8 mouse cellular contexts compared by ENCODE assay signal in the genomic region with DNA sequence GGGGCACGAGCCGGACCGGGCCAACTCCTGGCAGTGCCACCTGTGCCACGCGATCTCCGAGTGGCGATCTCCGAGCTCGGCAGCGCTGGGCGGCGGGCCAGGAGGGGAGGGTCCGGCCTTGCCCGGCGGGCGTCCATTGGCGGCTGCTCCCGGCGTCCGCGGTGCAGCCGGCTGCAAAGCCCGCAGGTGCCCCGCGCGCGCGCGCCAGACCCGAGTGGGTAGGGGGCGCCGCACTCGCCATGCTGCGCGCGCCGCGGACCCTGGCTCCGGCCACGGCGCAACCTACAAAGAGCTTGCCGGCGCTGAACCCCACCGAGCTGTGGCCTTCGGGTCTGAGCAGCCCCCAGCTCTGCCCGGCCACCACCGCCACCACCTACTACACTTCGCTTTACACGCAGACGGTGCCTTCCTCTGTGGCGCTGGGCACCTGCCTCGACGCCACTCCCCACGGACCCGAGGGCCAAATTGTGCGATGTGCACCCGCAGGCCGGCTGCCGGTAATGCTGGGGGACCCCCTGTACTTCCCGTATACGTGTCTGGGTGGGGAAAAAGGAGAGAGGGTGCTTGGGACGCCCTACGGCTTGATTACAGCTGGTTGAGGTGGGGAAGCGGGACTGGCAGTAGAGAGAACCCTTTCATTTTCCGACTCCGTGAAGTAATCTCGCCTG. TPM values are rescaled to one million over a fixed set of nuclear protein-coding genes. Genes with fewer than 3 reads are reported as not detected.
A peak's percentile ranks its signal among the peaks of the same experiment; 100 is the strongest.
DNase-seq lines count a peak whose midpoint lies in the region; ATAC-seq and TF ChIP-seq lines count a peak whose summit lies in the region.

No protein-coding gene starts in this region.

- ATAC-seq in heart, embryonic 11.5 days (replicated peaks; ENCODE audit: insufficient number of reproducible peaks, low FRiP score, low TSS enrichment): peak; percentile 25; the same call in 1 of the 2 replicates
- 0 out of 2 replicates have a peak, but pooled peaks have one; percentile 22 for ATAC-seq in kidney, embryonic 15.5 days (replicated peaks; ENCODE audit: low FRiP score)

- H3K4me1 ChIP-seq in bone marrow macrophage, adult 2 months (ENCODE audit: control insufficient read depth, insufficient read depth, low read length): peaks cover 39% of the 10 kb centered on the region
- H3K4me1 ChIP-seq in heart, embryonic 11.5 days (ENCODE audit: control insufficient read depth, insufficient read depth, low read length): peaks cover 35% of the 10 kb centered on the region
- peaks cover 47% of the 10 kb centered on the region for H3K4me1 ChIP-seq in kidney, embryonic 15.5 days
- peaks cover 37% of the 10 kb centered on the region; the same call in 1 of the 2 replicates for H3K4me1 ChIP-seq in spleen, adult 2 months (ENCODE audit: control insufficient read depth, insufficient read depth, insufficient read length)

- H3K27me3 ChIP-seq in heart, embryonic 11.5 days (ENCODE audit: control insufficient read depth, insufficient read depth, low read length): no peaks in the 10 kb centered on the region
- no peaks in the 10 kb centered on the region for H3K27me3 ChIP-seq in kidney, embryonic 15.5 days
- H3K27me3 ChIP-seq in spleen, adult 2 months (ENCODE audit: control insufficient read depth, insufficient read depth, low read length): no peaks in the 10 kb centered on the region

- peak; percentile 59 to 61 for DNase-seq in heart, adult 18-20 months
- DNase-seq in heart, adult 8-10 months (ENCODE audit: low spot score): no peak
- peak; percentile 74 for DNase-seq in lung, postnatal 14 days
- peak in 1 of 2 experiments; percentile 26 for DNase-seq in spleen, adult 2 months (ENCODE audit: low read depth in 1 of 2, low spot score in 2 of 2)
- DNase-seq in T-cell, adult 2 months (ENCODE audit: low spot score): no peak

- peak overlapping the region; percentile 69 for H3K27ac ChIP-seq in bone marrow macrophage, adult 2 months (ENCODE audit: insufficient read depth, low read depth, low read length)
- H3K27ac ChIP-seq in heart, embryonic 11.5 days (ENCODE audit: low read depth, low read length): peak overlapping the region; percentile 62
- peak overlapping the region; percentile 71 for H3K27ac ChIP-seq in kidney, embryonic 15.5 days
- H3K27ac ChIP-seq in spleen, adult 2 months (ENCODE audit: insufficient read depth, low read length): peak overlapping the region; percentile 88

- H3K36me3 ChIP-seq in heart, embryonic 11.5 days (ENCODE audit: control insufficient read depth, insufficient read depth, low read length): no peaks in the 10 kb centered on the region
- no peaks in the 10 kb centered on the region; the same call in 1 of the 2 replicates for H3K36me3 ChIP-seq in kidney, embryonic 15.5 days
- no peaks in the 10 kb centered on the region for H3K36me3 ChIP-seq in spleen, adult 2 months (ENCODE audit: control insufficient read depth, insufficient read depth, low read length)

- no peak for TF ChIP-seq POLR2A in bone marrow macrophage, adult 2 months (IDR thresholded peaks at IDR 0.05; ENCODE audit: borderline replicate concordance, low read depth, low read length)
- no peak for TF ChIP-seq POLR2A in spleen, adult 2 months (IDR thresholded peaks at IDR 0.05; ENCODE audit: low read depth, low read length)

- peak overlapping the region; percentile 95 for H3K4me2 ChIP-seq in heart, embryonic 11.5 days
- peak overlapping the region; percentile 98 for H3K4me2 ChIP-seq in kidney, embryonic 15.5 days

- TF ChIP-seq CTCF in bone marrow macrophage, adult 2 months (IDR thresholded peaks at IDR 0.05; ENCODE audit: low read depth, low read length): no peak
- no peak for TF ChIP-seq CTCF in spleen, adult 2 months (IDR thresholded peaks at IDR 0.05; ENCODE audit: extremely low read depth, insufficient read depth, insufficient read length, insufficient replicate concordance)

- WGBS in heart, embryonic 11.5 days (ENCODE audit: insufficient replicate concordance): 1% methylated on average over 60 of the region's 67 CpGs
- WGBS in kidney, embryonic 15.5 days: under 1% methylated on average over 61 of the region's 67 CpGs
- 1% methylated on average over 67 of the region's 67 CpGs for WGBS in spleen, adult 2 months

- H3K9me3 ChIP-seq in heart, embryonic 11.5 days (replicated peaks; ENCODE audit: control insufficient read depth, low read length): no peaks in the 10 kb centered on the region
- no peaks in the 10 kb centered on the region for H3K9me3 ChIP-seq in kidney, embryonic 15.5 days (replicated peaks)

- H3K9ac ChIP-seq in heart, embryonic 11.5 days (ENCODE audit: low read depth, low read length): peak overlapping the region; percentile 83
- H3K9ac ChIP-seq in kidney, embryonic 15.5 days: peak overlapping the region; percentile 63

- peak overlapping the region; percentile 95 for H3K4me3 ChIP-seq in bone marrow macrophage, adult 2 months (ENCODE audit: insufficient read depth, low read length)
- H3K4me3 ChIP-seq in heart, embryonic 11.5 days (ENCODE audit: low read depth, low read length): peak overlapping the region; percentile 60
- peak overlapping the region; percentile 79 for H3K4me3 ChIP-seq in kidney, embryonic 15.5 days (replicated peaks)
- H3K4me3 ChIP-seq in spleen, adult 2 months (ENCODE audit: extremely low read depth, insufficient read depth, insufficient read length): peak overlapping the region; percentile 74

RNA-seq across cellular contexts. Expression of a gene that starts 0.5 kb away (rescaled TPM):
- 1 to 10 TPM; 1.3 to 1.4 TPM for total RNA-seq in heart, adult 18-20 months (2021)
- 1 to 10 TPM in 1 of 4 experiments, under 1 TPM in 3; 0.38 to 2.1 (median 0.59) TPM for total RNA-seq in heart, adult 8-10 months (2022)
- 20.0 and 20.8 TPM in 2 replicates for polyA plus RNA-seq in bone marrow macrophage, adult 2 months (2012; ENCODE audit: insufficient read depth, insufficient read length, missing spikeins)
- polyA plus RNA-seq in heart, embryonic 11.5 days (2014; fragmentation: Nextera tagmentation; extraction: Ambion mirVana): 4.8 and 5.8 TPM in 2 replicates
- 9.7 and 10.5 TPM in 2 replicates for polyA plus RNA-seq in kidney, embryonic 15.5 days (2015; fragmentation: Nextera tagmentation; extraction: Ambion mirVana)
- 32.1 and 33.5 TPM in 2 replicates for polyA plus RNA-seq in spleen, adult 2 months (2012; rRNA removed)

RNA-seq across cellular contexts. Expression of a gene that starts 29.4 kb away (rescaled TPM):
- 10 to 100 TPM; 58.3 to 64.3 TPM for total RNA-seq in heart, adult 18-20 months (2021)
- 10 to 100 TPM; 41.4 to 71.3 (median 61.6) TPM for total RNA-seq in heart, adult 8-10 months (2022)
- polyA plus RNA-seq in bone marrow macrophage, adult 2 months (2012; ENCODE audit: insufficient read depth, insufficient read length, missing spikeins): 7.7 and 8.4 TPM in 2 replicates
- 411 and 415 TPM in 2 replicates for polyA plus RNA-seq in heart, embryonic 11.5 days (2014; fragmentation: Nextera tagmentation; extraction: Ambion mirVana)
- 862 and 905 TPM in 2 replicates for polyA plus RNA-seq in kidney, embryonic 15.5 days (2015; fragmentation: Nextera tagmentation; extraction: Ambion mirVana)
- polyA plus RNA-seq in spleen, adult 2 months (2012; rRNA removed): 138 and 195 TPM in 2 replicates

RNA-seq across cellular contexts. Expression of a gene that starts 33.5 kb away (rescaled TPM):
- 1 to 10 TPM; 7.6 to 9.1 TPM for total RNA-seq in heart, adult 18-20 months (2021)
- 10 to 100 TPM in 1 of 4 experiments, 1 to 10 TPM in 3; 6.8 to 12.6 (median 9.1) TPM for total RNA-seq in heart, adult 8-10 months (2022)
- 0.37 and 0.78 TPM in 2 replicates for polyA plus RNA-seq in bone marrow macrophage, adult 2 months (2012; ENCODE audit: insufficient read depth, insufficient read length, missing spikeins)
- 1.8 and 2.1 TPM in 2 replicates for polyA plus RNA-seq in heart, embryonic 11.5 days (2014; fragmentation: Nextera tagmentation; extraction: Ambion mirVana)
- 4.5 and 6.0 TPM in 2 replicates for polyA plus RNA-seq in kidney, embryonic 15.5 days (2015; fragmentation: Nextera tagmentation; extraction: Ambion mirVana)
- 1.9 and 2.5 TPM in 2 replicates for polyA plus RNA-seq in spleen, adult 2 months (2012; rRNA removed)

Comparison
In these comparisons a context has a peak if more than half of its experiments do, and no peak if none do; other contexts are left out.
1. DNase-seq: peak in heart, adult 18-20 months (2 of 2) and lung, postnatal 14 days (single experiment); none in heart, adult 8-10 months (single experiment) and T-cell, adult 2 months (single experiment).
2. RNA of a gene that starts 29.4 kb away (polyA plus RNA-seq): 862 to 905 TPM in kidney, embryonic 15.5 days, 411 to 415 TPM in heart, embryonic 11.5 days and 138 to 195 TPM in spleen, adult 2 months; 7.7 to 8.4 TPM in bone marrow macrophage, adult 2 months; every median in the first group is over 10 times any median in the second.
3. Peak in every context shown above with its lines, with median percentiles within 50 percentile points of each other: H3K27ac ChIP-seq and H3K4me3 ChIP-seq.